Mouse (Mus musculus): Measurements from ENCODE around the gene Dync1li2. TPM values are rescaled to one million over a fixed set of nuclear protein-coding genes. Genes with fewer than 3 reads are reported as not detected.

Gene Dync1li2
- polyA plus RNA-seq, 1 experiment from 2014 or later, result 63.5 TPM

DNA sequence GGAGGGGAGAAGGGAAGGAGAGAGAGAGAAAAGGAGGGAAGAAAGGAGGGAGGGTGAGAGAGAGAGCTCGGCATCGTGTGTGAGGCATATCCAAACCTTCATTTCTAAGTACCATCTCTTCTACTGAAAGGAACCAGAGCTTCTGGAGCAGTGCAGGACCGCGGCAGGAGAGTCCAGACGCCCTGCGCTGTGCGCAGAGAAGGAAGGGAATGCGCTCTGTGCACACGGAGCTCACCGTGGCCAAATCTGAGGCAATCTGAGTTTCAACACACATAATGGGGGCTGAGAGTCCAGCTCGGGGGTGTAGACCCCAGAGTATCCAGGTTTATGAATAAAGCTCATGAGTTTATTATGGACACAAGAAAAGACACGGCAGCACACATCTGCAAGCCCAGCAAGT, 73.3 kb downstream of the Dync1li2 start:
- Histone ChIP-seq H3K4me1 (ENCODE audit: control insufficient read depth, insufficient read depth, low read length) (peaks cover 20% of the 10 kb centered on the region), H3K36me3 (ENCODE audit: control insufficient read depth, insufficient read depth, low read length) (no peaks in the 10 kb centered on the region), H3K9ac (ENCODE audit: low read length) (no peak overlapping the region), H3K9me3 (replicated peaks; ENCODE audit: control insufficient read depth, low read length) (no peaks in the 10 kb centered on the region), H3K4me3 (replicated peaks; ENCODE audit: low read length) (no peak overlapping the region), H3K27me3 (ENCODE audit: control insufficient read depth, insufficient read depth, low read length) (no peaks in the 10 kb centered on the region), H3K27ac (ENCODE audit: low read length) (no peak overlapping the region), H3K4me2 (ENCODE audit: low read depth, low read length) (no peak overlapping the region)
- 69% methylated on average over 12 of the region's 12 CpGs for WGBS
- ATAC-seq (ENCODE audit: insufficient read depth, low FRiP score), result no peak

Other genes with a start within 250 kb of the Dync1li2 start
- 15.1 and 16.5 TPM in 2 replicates for gene Tk2, start 194.5 kb downstream of the Dync1li2 start, polyA plus RNA-seq (2015; fragmentation: Nextera tagmentation; extraction: Ambion mirVana)
- 34.4 and 38.7 TPM in 2 replicates for gene Cklf, start 192.2 kb downstream of the Dync1li2 start, polyA plus RNA-seq (2015; fragmentation: Nextera tagmentation; extraction: Ambion mirVana)
- not detected in 2 replicates for gene Cmtm2a, start 149.9 kb downstream of the Dync1li2 start, polyA plus RNA-seq (2015; fragmentation: Nextera tagmentation; extraction: Ambion mirVana)
- not detected in 2 replicates for gene Gm45711, start 133.0 kb downstream of the Dync1li2 start, polyA plus RNA-seq (2015; fragmentation: Nextera tagmentation; extraction: Ambion mirVana)
- not detected in 2 replicates for gene Cmtm1, start 132.9 kb downstream of the Dync1li2 start, polyA plus RNA-seq (2015; fragmentation: Nextera tagmentation; extraction: Ambion mirVana)
- not detected in 2 replicates for gene Gm11020, start 121.5 kb downstream of the Dync1li2 start, polyA plus RNA-seq (2015; fragmentation: Nextera tagmentation; extraction: Ambion mirVana)
- gene Cmtm2b, start 120.8 kb downstream of the Dync1li2 start, polyA plus RNA-seq (2015; fragmentation: Nextera tagmentation; extraction: Ambion mirVana), result not detected in 2 replicates
- 120 and 129 TPM in 2 replicates for gene Cmtm3, start 103.6 kb downstream of the Dync1li2 start, polyA plus RNA-seq (2015; fragmentation: Nextera tagmentation; extraction: Ambion mirVana)
- gene Cmtm4, start 47.2 kb downstream of the Dync1li2 start, polyA plus RNA-seq (2015; fragmentation: Nextera tagmentation; extraction: Ambion mirVana), result 4.3 and 4.7 TPM in 2 replicates
- gene Terb1, start 66.9 kb upstream of the Dync1li2 start, polyA plus RNA-seq (2015; fragmentation: Nextera tagmentation; extraction: Ambion mirVana), result 0.14 and 0.20 TPM in 2 replicates
- 86.4 and 89.4 TPM in 2 replicates for gene Nae1, start 91.6 kb upstream of the Dync1li2 start, polyA plus RNA-seq (2015; fragmentation: Nextera tagmentation; extraction: Ambion mirVana)
- 1.5 and 1.6 TPM in 2 replicates for gene Car7, start 91.6 kb upstream of the Dync1li2 start, polyA plus RNA-seq (2015; fragmentation: Nextera tagmentation; extraction: Ambion mirVana)
- gene Pdp2, start 148.4 kb upstream of the Dync1li2 start, polyA plus RNA-seq (2015; fragmentation: Nextera tagmentation; extraction: Ambion mirVana), result 13.3 and 14.1 TPM in 2 replicates
- 1.6 and 2.0 TPM in 2 replicates for gene Cdh16, start 181.3 kb upstream of the Dync1li2 start, polyA plus RNA-seq (2015; fragmentation: Nextera tagmentation; extraction: Ambion mirVana)
- 9.2 and 14.4 TPM in 2 replicates for gene Rrad, start 188.3 kb upstream of the Dync1li2 start, polyA plus RNA-seq (2015; fragmentation: Nextera tagmentation; extraction: Ambion mirVana)
- gene Ciao2b, start 198.9 kb upstream of the Dync1li2 start, polyA plus RNA-seq (2015; fragmentation: Nextera tagmentation; extraction: Ambion mirVana), result 92.6 and 93.6 TPM in 2 replicates

All from stomach, embryonic 16.5 days (tissue).